Mouse (Mus musculus): Measurements from ENCODE around the gene Olfr1151. TPM values are rescaled to one million over a fixed set of nuclear protein-coding genes. Genes with fewer than 3 reads are reported as not detected.

Gene Olfr1151
- polyA plus RNA-seq (2014; fragmentation: Illumina TruSeq; extraction: RNeasy Lipid Tissue Mini Kit (QIAGEN cat#74804); ENCODE audit: insufficient read depth, low read depth, low replicate concordance), result not detected

DNA sequence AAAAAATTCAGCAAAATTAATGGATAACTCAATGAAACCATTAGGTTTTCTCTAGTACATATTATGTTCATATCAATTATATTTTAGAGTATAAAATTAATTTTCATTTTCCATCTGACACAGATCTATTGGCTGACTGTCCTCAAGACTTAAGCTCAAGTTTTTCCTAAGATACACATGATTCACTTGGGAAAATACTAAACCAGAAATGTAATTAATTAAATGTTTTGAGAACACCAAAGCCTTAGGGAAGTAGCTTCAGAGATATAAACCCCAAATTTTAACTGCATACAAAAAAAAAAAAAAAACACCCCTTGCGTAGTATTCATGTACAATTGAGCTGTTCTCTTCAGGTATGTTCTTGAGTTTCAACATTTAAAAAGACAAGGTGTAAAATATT, at the start of gene Olfr1151:
Olfr1151 (plus strand) TSS at position 301 of the 400 bp plus-strand sequence.

DNA sequence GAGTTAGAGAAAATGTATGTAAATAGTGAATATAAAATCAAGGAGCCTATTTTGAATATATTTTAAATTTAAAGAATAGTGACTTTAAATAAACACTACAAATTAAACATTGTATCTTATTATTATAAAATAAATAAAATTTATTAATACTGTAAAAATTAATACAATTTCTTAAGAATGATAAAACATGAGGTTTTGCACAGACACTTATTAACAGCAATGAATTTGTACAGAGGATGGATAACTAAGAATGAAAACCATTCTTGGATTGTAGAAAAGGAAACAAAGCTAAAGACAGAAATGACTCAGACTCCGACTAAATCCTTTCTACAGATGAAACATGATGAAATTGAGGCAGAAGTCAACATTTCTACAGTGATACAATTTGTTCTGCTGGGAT, 46.1 kb upstream of the Olfr1151 start, which contains the start of gene Olfr1145:
Olfr1145 (plus strand) TSS at position 301 of the 400 bp plus-strand sequence.

DNA sequence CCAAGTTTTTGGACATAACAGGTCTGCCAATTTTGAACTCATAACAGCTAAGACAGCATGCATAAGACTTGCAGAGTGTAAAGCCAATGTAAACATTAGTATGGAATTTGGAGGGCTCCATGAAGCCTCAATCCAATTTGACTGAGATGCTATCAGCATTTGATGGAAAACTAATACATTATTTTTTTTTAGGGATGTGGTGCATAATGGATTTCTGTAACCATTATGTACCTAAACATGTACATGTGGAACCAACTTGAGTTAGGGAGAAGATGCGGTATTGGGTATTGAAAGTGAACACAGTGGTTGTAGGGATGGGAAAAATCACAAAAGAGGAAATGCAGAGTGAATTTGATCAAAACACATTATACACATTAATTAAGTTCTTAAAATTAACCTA, 25.4 kb upstream of the Olfr1151 start, which contains the start of gene Olfr1148:
Olfr1148 (plus strand) TSS at position 301 of the 400 bp plus-strand sequence.

DNA sequence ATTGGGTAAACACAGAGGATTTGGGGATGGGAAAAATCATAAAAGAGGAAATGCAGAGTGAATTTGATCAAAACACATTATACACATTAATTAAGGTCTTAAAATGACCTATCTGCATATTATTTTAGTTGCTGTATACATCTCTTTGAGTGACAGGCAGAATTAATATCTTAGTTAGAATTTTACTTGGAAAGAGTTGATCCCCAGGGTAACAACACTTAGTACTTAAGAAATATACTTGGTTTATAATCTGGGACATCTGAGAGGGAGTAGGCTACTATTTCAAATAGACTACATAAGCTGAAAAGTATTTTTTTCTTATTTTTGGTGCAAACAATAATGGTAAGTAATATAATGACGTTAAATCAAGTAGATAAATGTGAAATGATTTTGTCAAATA, 12.0 kb upstream of the Olfr1151 start, which contains the start of gene Olfr1150-ps1:
Olfr1150-ps1 (plus strand) TSS at position 301 of the 400 bp plus-strand sequence.

DNA sequence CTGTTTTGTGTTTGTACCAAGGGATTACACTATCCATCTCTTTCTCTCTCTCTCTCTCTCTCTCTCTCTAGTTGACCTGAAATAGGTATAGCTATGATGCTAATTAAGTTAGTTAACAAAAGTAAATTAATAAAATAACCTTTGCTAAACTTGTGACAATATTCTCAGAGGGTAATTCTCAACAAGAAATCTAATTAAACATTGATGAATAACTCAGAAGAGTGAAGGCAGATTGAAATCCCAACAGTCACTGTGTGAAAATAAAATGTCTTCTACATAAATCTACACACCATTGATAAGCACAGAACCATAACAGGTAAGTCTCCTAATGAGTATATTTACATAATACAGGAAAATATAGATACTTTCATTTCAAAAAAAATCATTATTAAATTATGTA, 10.5 kb downstream of the Olfr1151 start, which contains the start of gene Olfr1152:
Olfr1152 (plus strand) TSS at position 301 of the 400 bp plus-strand sequence.

DNA sequence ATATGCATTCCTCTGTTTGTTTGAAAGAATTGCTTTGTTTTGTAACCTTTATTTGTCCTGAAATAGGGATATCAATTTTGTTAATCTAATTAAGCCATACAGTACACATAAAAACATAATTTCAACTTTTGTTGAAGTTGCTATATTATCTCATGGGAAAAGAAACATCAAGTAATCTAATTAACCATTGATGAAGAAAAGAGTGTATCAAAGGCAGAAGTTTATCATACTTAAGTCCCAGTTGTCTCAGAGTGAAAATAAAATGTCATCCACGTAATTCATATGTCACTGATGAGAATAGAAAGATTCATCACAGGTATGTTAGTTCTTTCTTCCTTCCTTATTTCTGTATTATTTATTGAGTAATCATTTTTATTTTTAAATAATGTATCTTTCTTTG, 39.0 kb downstream of the Olfr1151 start, which contains the start of gene Olfr1153:
Olfr1153 (plus strand) TSS at position 301 of the 400 bp plus-strand sequence.

DNA sequence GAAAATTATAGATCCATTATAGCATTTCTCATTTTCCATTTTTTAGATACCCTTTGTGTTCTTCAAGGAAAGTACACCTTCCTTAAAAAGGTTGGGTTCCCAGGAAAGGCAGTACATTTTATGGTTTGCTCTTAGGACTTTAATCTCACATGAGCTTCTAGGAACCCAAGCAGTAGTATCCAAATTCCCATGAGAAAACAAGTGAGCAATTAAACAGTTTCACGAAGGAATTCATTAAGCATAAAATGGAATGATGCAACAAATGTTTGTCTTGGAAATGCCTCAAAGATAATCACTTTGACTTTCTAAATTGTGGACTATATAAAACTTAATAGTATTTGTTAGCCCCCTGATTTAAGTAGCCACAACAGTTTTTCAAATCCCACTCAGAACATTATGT, 49.4 kb downstream of the Olfr1151 start, which contains the start of gene Olfr1154:
Olfr1154 (minus strand) TSS at position 101 of the 400 bp plus-strand sequence.

Other genes starting within 250 kb of the Olfr1151 start
- not detected for gene Olfr1130, start 249.7 kb upstream of the Olfr1151 start, polyA plus RNA-seq (2014; fragmentation: Illumina TruSeq; extraction: RNeasy Lipid Tissue Mini Kit (QIAGEN cat#74804); ENCODE audit: insufficient read depth, low read depth, low replicate concordance)
- gene Olfr1131, start 228.8 kb upstream of the Olfr1151 start, polyA plus RNA-seq (2014; fragmentation: Illumina TruSeq; extraction: RNeasy Lipid Tissue Mini Kit (QIAGEN cat#74804); ENCODE audit: insufficient read depth, low read depth, low replicate concordance), result not detected
- not detected for gene Olfr1132, start 218.3 kb upstream of the Olfr1151 start, polyA plus RNA-seq (2014; fragmentation: Illumina TruSeq; extraction: RNeasy Lipid Tissue Mini Kit (QIAGEN cat#74804); ENCODE audit: insufficient read depth, low read depth, low replicate concordance)
- gene Olfr1133, start 208.5 kb upstream of the Olfr1151 start, polyA plus RNA-seq (2014; fragmentation: Illumina TruSeq; extraction: RNeasy Lipid Tissue Mini Kit (QIAGEN cat#74804); ENCODE audit: insufficient read depth, low read depth, low replicate concordance), result not detected
- not detected for gene Olfr1134, start 197.4 kb upstream of the Olfr1151 start, polyA plus RNA-seq (2014; fragmentation: Illumina TruSeq; extraction: RNeasy Lipid Tissue Mini Kit (QIAGEN cat#74804); ENCODE audit: insufficient read depth, low read depth, low replicate concordance)
- gene Olfr1135, start 182.2 kb upstream of the Olfr1151 start, polyA plus RNA-seq (2014; fragmentation: Illumina TruSeq; extraction: RNeasy Lipid Tissue Mini Kit (QIAGEN cat#74804); ENCODE audit: insufficient read depth, low read depth, low replicate concordance), result not detected
- gene Olfr1136, start 161.9 kb upstream of the Olfr1151 start, polyA plus RNA-seq (2014; fragmentation: Illumina TruSeq; extraction: RNeasy Lipid Tissue Mini Kit (QIAGEN cat#74804); ENCODE audit: insufficient read depth, low read depth, low replicate concordance), result not detected
- not detected for gene Olfr1137, start 142.7 kb upstream of the Olfr1151 start, polyA plus RNA-seq (2014; fragmentation: Illumina TruSeq; extraction: RNeasy Lipid Tissue Mini Kit (QIAGEN cat#74804); ENCODE audit: insufficient read depth, low read depth, low replicate concordance)
- not detected for gene Olfr1138, start 115.9 kb upstream of the Olfr1151 start, polyA plus RNA-seq (2014; fragmentation: Illumina TruSeq; extraction: RNeasy Lipid Tissue Mini Kit (QIAGEN cat#74804); ENCODE audit: insufficient read depth, low read depth, low replicate concordance)
- gene Olfr1140, start 112.1 kb upstream of the Olfr1151 start, polyA plus RNA-seq (2014; fragmentation: Illumina TruSeq; extraction: RNeasy Lipid Tissue Mini Kit (QIAGEN cat#74804); ENCODE audit: insufficient read depth, low read depth, low replicate concordance), result not detected
- not detected for gene Olfr1141, start 101.9 kb upstream of the Olfr1151 start, polyA plus RNA-seq (2014; fragmentation: Illumina TruSeq; extraction: RNeasy Lipid Tissue Mini Kit (QIAGEN cat#74804); ENCODE audit: insufficient read depth, low read depth, low replicate concordance)
- gene Olfr152, start 76.4 kb upstream of the Olfr1151 start, polyA plus RNA-seq (2014; fragmentation: Illumina TruSeq; extraction: RNeasy Lipid Tissue Mini Kit (QIAGEN cat#74804); ENCODE audit: insufficient read depth, low read depth, low replicate concordance), result not detected
- not detected for gene Olfr1143, start 55.3 kb upstream of the Olfr1151 start, polyA plus RNA-seq (2014; fragmentation: Illumina TruSeq; extraction: RNeasy Lipid Tissue Mini Kit (QIAGEN cat#74804); ENCODE audit: insufficient read depth, low read depth, low replicate concordance)
- not detected for gene Olfr1145, start 46.0 kb upstream of the Olfr1151 start, polyA plus RNA-seq (2014; fragmentation: Illumina TruSeq; extraction: RNeasy Lipid Tissue Mini Kit (QIAGEN cat#74804); ENCODE audit: insufficient read depth, low read depth, low replicate concordance)
- gene Olfr1148, start 25.3 kb upstream of the Olfr1151 start, polyA plus RNA-seq (2014; fragmentation: Illumina TruSeq; extraction: RNeasy Lipid Tissue Mini Kit (QIAGEN cat#74804); ENCODE audit: insufficient read depth, low read depth, low replicate concordance), result not detected
- not detected for gene Olfr1150-ps1, start 11.9 kb upstream of the Olfr1151 start, polyA plus RNA-seq (2014; fragmentation: Illumina TruSeq; extraction: RNeasy Lipid Tissue Mini Kit (QIAGEN cat#74804); ENCODE audit: insufficient read depth, low read depth, low replicate concordance)
- not detected for gene Olfr1152, start 10.6 kb downstream of the Olfr1151 start, polyA plus RNA-seq (2014; fragmentation: Illumina TruSeq; extraction: RNeasy Lipid Tissue Mini Kit (QIAGEN cat#74804); ENCODE audit: insufficient read depth, low read depth, low replicate concordance)
- not detected for gene Olfr1153, start 39.1 kb downstream of the Olfr1151 start, polyA plus RNA-seq (2014; fragmentation: Illumina TruSeq; extraction: RNeasy Lipid Tissue Mini Kit (QIAGEN cat#74804); ENCODE audit: insufficient read depth, low read depth, low replicate concordance)
- gene Olfr1154, start 49.3 kb downstream of the Olfr1151 start, polyA plus RNA-seq (2014; fragmentation: Illumina TruSeq; extraction: RNeasy Lipid Tissue Mini Kit (QIAGEN cat#74804); ENCODE audit: insufficient read depth, low read depth, low replicate concordance), result not detected
- gene Olfr1155, start 89.3 kb downstream of the Olfr1151 start, polyA plus RNA-seq (2014; fragmentation: Illumina TruSeq; extraction: RNeasy Lipid Tissue Mini Kit (QIAGEN cat#74804); ENCODE audit: insufficient read depth, low read depth, low replicate concordance), result not detected
- gene Olfr1156, start 97.2 kb downstream of the Olfr1151 start, polyA plus RNA-seq (2014; fragmentation: Illumina TruSeq; extraction: RNeasy Lipid Tissue Mini Kit (QIAGEN cat#74804); ENCODE audit: insufficient read depth, low read depth, low replicate concordance), result not detected
- gene Olfr1157, start 112.4 kb downstream of the Olfr1151 start, polyA plus RNA-seq (2014; fragmentation: Illumina TruSeq; extraction: RNeasy Lipid Tissue Mini Kit (QIAGEN cat#74804); ENCODE audit: insufficient read depth, low read depth, low replicate concordance), result not detected
- gene Olfr74, start 118.8 kb downstream of the Olfr1151 start, polyA plus RNA-seq (2014; fragmentation: Illumina TruSeq; extraction: RNeasy Lipid Tissue Mini Kit (QIAGEN cat#74804); ENCODE audit: insufficient read depth, low read depth, low replicate concordance), result not detected
- not detected for gene Olfr1158, start 134.3 kb downstream of the Olfr1151 start, polyA plus RNA-seq (2014; fragmentation: Illumina TruSeq; extraction: RNeasy Lipid Tissue Mini Kit (QIAGEN cat#74804); ENCODE audit: insufficient read depth, low read depth, low replicate concordance)
- gene Olfr1160, start 152.4 kb downstream of the Olfr1151 start, polyA plus RNA-seq (2014; fragmentation: Illumina TruSeq; extraction: RNeasy Lipid Tissue Mini Kit (QIAGEN cat#74804); ENCODE audit: insufficient read depth, low read depth, low replicate concordance), result not detected
- gene Olfr1161, start 166.9 kb downstream of the Olfr1151 start, polyA plus RNA-seq (2014; fragmentation: Illumina TruSeq; extraction: RNeasy Lipid Tissue Mini Kit (QIAGEN cat#74804); ENCODE audit: insufficient read depth, low read depth, low replicate concordance), result not detected
- gene Olfr73, start 181.8 kb downstream of the Olfr1151 start, polyA plus RNA-seq (2014; fragmentation: Illumina TruSeq; extraction: RNeasy Lipid Tissue Mini Kit (QIAGEN cat#74804); ENCODE audit: insufficient read depth, low read depth, low replicate concordance), result not detected
- gene Olfr1162, start 195.3 kb downstream of the Olfr1151 start, polyA plus RNA-seq (2014; fragmentation: Illumina TruSeq; extraction: RNeasy Lipid Tissue Mini Kit (QIAGEN cat#74804); ENCODE audit: insufficient read depth, low read depth, low replicate concordance), result not detected
- not detected for gene Olfr1163, start 216.0 kb downstream of the Olfr1151 start, polyA plus RNA-seq (2014; fragmentation: Illumina TruSeq; extraction: RNeasy Lipid Tissue Mini Kit (QIAGEN cat#74804); ENCODE audit: insufficient read depth, low read depth, low replicate concordance)
- gene Olfr1164, start 238.1 kb downstream of the Olfr1151 start, polyA plus RNA-seq (2014; fragmentation: Illumina TruSeq; extraction: RNeasy Lipid Tissue Mini Kit (QIAGEN cat#74804); ENCODE audit: insufficient read depth, low read depth, low replicate concordance), result not detected

All from lung, adult 10 weeks (tissue).